Mouse (Mus musculus) kidney, embryonic 14.5 days (tissue): ENCODE data around the gene Rbm43. TPM values are rescaled to one million over a fixed set of nuclear protein-coding genes. Genes with fewer than 3 reads are reported as not detected.
"Not testable (repeated sequence)": the region's sequence is repeated elsewhere in the genome, so short reads cannot be mapped to it uniquely, and the experiment has no call there.

Source experiments
- ATAC-seq: fragments of 200-750 bp; cut with Nextera tagmentation; 2 replicates; pipeline ENCODE4 v1.8.0; 2017; ENCODE audit warnings: moderate number of reproducible peaks, mild to moderate bottlenecking, moderate TSS enrichment, moderate library complexity; ENCODE audit not compliant: low FRiP score, low TSS enrichment
- H3K27ac ChIP-seq: fragments of 300-500 bp; sonication (generic); 2 replicates; pipeline ENCODE4 v1.5.1; 2014; ENCODE audit warnings: low read depth, mild to moderate bottlenecking, low read length, moderate library complexity, mixed read lengths
- H3K27me3 ChIP-seq: fragments of 300-500 bp; sonication (generic); 2 replicates; pipeline ENCODE4 v1.6.1; 2014; ENCODE audit warnings: mild to moderate bottlenecking, low read length; ENCODE audit not compliant: control insufficient read depth, insufficient read depth
- H3K36me3 ChIP-seq: fragments of 300-500 bp; sonication (generic); 2 replicates; pipeline ENCODE4 v1.6.1; 2014; ENCODE audit warnings: low read length, mixed read lengths; ENCODE audit not compliant: control insufficient read depth, insufficient read depth
- H3K4me1 ChIP-seq: fragments of 300-500 bp; sonication (generic); 2 replicates; pipeline ENCODE4 v1.6.1; 2014; ENCODE audit warnings: low read length, mixed read lengths; ENCODE audit not compliant: control insufficient read depth, insufficient read depth
- H3K4me2 ChIP-seq: fragments of 300-500 bp; sonication (generic); replicated peaks from 2 replicates; pipeline ENCODE4 v1.6.1; 2014; ENCODE audit warnings: low read depth, mild to moderate bottlenecking, low read length
- H3K4me3 ChIP-seq: fragments of 300-500 bp; sonication (generic); 2 replicates; pipeline ENCODE4 v1.5.1; 2014; ENCODE audit warnings: mild to moderate bottlenecking, low read length
- H3K9ac ChIP-seq: fragments of 300-500 bp; sonication (generic); 2 replicates; pipeline ENCODE4 v1.6.1; 2014; ENCODE audit warnings: low read depth, mild to moderate bottlenecking, low read length, moderate library complexity
- H3K9me3 ChIP-seq: fragments of 300-500 bp; sonication (generic); 2 replicates; pipeline ENCODE4 v1.6.1; 2016; ENCODE audit warnings: low read length; ENCODE audit not compliant: control insufficient read depth
- WGBS: fragments of 180-500 bp; shearing (Covaris S2); extraction: QIAGEN DNeasy Blood & Tissue Kit; methylation state at CpG from one replicate; pipeline ENCODE4 v1.1.7; 2014; 5-methylcytosine and 5-hydroxymethylcytosine counted together
- polyA plus RNA-seq: library from polyadenylated mRNA; unstranded; fragments of >200 nt; fragmentation: Nextera tagmentation; extraction: Ambion mirVana; gene quantifications from 2 replicates; pipeline ENCODE4 v1.2.1, GENCODE M21; 2014

Rbm43 gene
- polyA plus RNA-seq, 1 experiment from 2014 or later, result 12.9 TPM

DNA sequence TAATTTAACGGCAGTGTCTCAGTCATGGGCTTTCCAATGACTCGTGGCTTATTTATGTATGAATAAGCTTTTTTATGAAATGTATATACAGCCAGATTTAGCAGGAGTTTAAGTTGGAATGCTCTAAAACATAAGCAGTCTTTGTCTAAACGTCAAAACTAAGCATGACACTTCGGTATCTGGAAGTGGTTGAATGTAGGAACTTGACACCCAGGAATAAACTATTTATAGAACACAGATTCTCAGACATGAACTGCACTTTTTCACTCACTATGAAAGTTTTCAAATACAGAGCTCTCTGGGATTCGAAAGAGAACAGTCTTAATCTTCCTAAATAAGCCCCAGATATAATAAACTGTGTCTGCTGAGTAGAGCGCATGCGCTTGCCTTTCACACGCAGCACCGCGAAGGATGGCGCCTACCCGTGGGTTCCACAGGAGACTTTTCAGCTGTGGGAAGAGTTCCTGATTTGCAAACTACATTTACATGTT, 42.5 kb downstream of the Rbm43 start:
- Histone ChIP-seq H3K9me3 (no peaks in the 10 kb centered on the region), H3K4me2 (no peak overlapping the region), H3K27me3 (no peaks in the 10 kb centered on the region), H3K4me3 (no peak overlapping the region), H3K4me1 (no peaks in the 10 kb centered on the region), H3K9ac (no peak overlapping the region), H3K36me3 (no peaks in the 10 kb centered on the region), H3K27ac (no peak overlapping the region)
- no peak for ATAC-seq
- WGBS, result 89% methylated on average over 12 of the region's 12 CpGs

GRCm38 (mm10) chr2:51890961-51891360, 44.0 kb downstream of the Rbm43 start:
- ATAC-seq, result no peak
- H3K36me3 ChIP-seq, result no peaks in the 10 kb centered on the region
- H3K27me3 ChIP-seq, result no peaks in the 10 kb centered on the region
- no peak overlapping the region for H3K4me2 ChIP-seq
- no peaks in the 10 kb centered on the region for H3K9me3 ChIP-seq
- H3K27ac ChIP-seq, result no peak overlapping the region
- no peaks in the 10 kb centered on the region for H3K4me1 ChIP-seq
- H3K4me3 ChIP-seq, result no peak overlapping the region
- H3K9ac ChIP-seq, result no peak overlapping the region
- 79% methylated on average over 4 of the region's 4 CpGs for WGBS

DNA sequence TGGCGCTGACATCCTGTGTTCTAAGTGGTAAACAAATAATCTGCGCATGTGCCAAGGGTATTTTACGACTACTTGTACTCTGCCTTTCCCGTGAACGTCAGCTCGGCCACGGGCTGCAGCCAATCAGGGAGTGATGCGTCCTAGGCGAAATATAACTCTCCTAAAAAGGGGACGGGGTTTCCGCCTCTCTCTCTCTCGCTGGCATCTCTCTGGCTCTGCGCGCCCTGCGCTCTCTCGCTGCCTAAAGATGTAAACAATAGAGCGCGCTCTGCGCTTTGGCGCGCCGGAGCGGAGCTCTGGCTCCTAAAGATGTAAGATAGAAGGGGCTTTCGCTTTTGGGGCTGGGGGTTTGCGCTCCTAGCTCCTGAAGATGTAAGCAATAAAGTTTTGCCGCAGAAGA, 44.8 kb downstream of the Rbm43 start:
- 98% methylated on average over 8 of the region's 26 CpGs for WGBS
- H3K4me1 ChIP-seq, H3K9me3 ChIP-seq, H3K27me3 ChIP-seq, H3K4me2 ChIP-seq, H3K27ac ChIP-seq, ATAC-seq, H3K9ac ChIP-seq, H3K36me3 ChIP-seq, H3K4me3 ChIP-seq: not testable (repeated sequence)

DNA sequence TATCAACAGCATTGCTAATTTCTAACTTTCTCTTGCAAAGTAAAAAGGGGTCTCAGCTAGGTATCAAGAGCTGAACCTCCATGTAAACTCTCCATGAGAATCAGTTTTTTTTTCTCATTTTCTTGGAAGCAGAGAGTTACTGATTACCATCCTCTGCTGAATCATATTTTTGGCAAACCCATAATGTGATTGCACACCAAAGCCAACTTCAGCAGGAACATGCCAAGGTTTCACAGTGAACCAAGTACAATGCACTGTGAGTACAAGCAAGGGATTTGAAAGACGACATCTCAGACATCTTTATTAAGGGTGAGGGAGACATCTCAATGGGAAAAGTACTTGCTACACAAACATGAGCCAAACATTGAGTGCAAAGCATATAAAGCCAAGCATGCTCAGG, 54.8 kb downstream of the Rbm43 start:
- Histone ChIP-seq H3K27ac (no peak overlapping the region), H3K4me1 (no peaks in the 10 kb centered on the region), H3K27me3 (no peaks in the 10 kb centered on the region), H3K9ac (no peak overlapping the region), H3K4me3 (no peak overlapping the region), H3K4me2 (no peak overlapping the region), H3K9me3 (no peaks in the 10 kb centered on the region), H3K36me3 (no peaks in the 10 kb centered on the region)
- 81% methylated on average over 1 of the region's 1 CpGs for WGBS
- no peak for ATAC-seq

Other genes with a start within 250 kb of the Rbm43 start
- 13.8 and 17.7 TPM in 2 replicates for gene Nmi, start 38.3 kb upstream of the Rbm43 start, polyA plus RNA-seq
- gene Tnfaip6, start 102.8 kb upstream of the Rbm43 start, polyA plus RNA-seq, result 7.7 and 8.2 TPM in 2 replicates
- 53.5 and 64.2 TPM in 2 replicates for gene Rif1, start 137.7 kb upstream of the Rbm43 start, polyA plus RNA-seq